ENCODE assay signal across 20 mouse cellular contexts in genomic region chr9:44986976-44987375, GRCm38 (mm10). TPM values are rescaled to one million over a fixed set of nuclear protein-coding genes. Genes with fewer than 3 reads are reported as not detected.
A peak's percentile ranks its signal among the peaks of the same experiment; 100 is the strongest.
DNase-seq lines count a peak whose midpoint lies in the region; ATAC-seq and TF ChIP-seq lines count a peak whose summit lies in the region.
"Had no signal": no experiment of that assay in that cellular context is flagged by ENCODE, and none has a peak within 500 bp of the region (broad histone marks: within the 10 kb centered on the region; RNA-seq: fewer than 3 reads in every experiment).

No protein-coding gene starts in this region.

- H3K9me3 ChIP-seq in MEL (replicated peaks; ENCODE audit: insufficient read depth, low read length) = no peaks in the 10 kb centered on the region
- no peaks in the 10 kb centered on the region for H3K9me3 ChIP-seq in limb, embryonic 15.5 days
- H3K9me3 ChIP-seq: embryonic facial prominence, embryonic 12.5 days; forebrain, embryonic 10.5 days; heart, embryonic 10.5 days; midbrain, embryonic 13.5 days; neural tube, embryonic 12.5 days had no signal

- no peak for TF ChIP-seq RAD21 in MEL (IDR thresholded peaks at IDR 0.05; ENCODE audit: low read depth, low read length)

- H3K4me2 ChIP-seq in limb, embryonic 15.5 days = no peak overlapping the region
- H3K4me2 ChIP-seq: embryonic facial prominence, embryonic 12.5 days; midbrain, embryonic 13.5 days; neural tube, embryonic 12.5 days had no signal

- no peak for TF ChIP-seq POLR2A in testis, adult 2 months (IDR thresholded peaks at IDR 0.05; ENCODE audit: control insufficient read depth, low read depth, low read length)
- no peak for TF ChIP-seq POLR2A in MEL (IDR thresholded peaks at IDR 0.05; ENCODE audit: control insufficient read depth in 1 of 2, insufficient read depth in 1 of 2, low read depth in 1 of 2, low read length in 2 of 2, poor library complexity in 1 of 2)
- no peak for TF ChIP-seq POLR2A in small intestine, adult 2 months (IDR thresholded peaks at IDR 0.05; ENCODE audit: low read depth, low read length)

- H3K27ac ChIP-seq in testis, adult 2 months (ENCODE audit: control insufficient read depth, insufficient read depth, low read depth, low read length) = no peak overlapping the region
- peak overlapping the region; percentile 97 for H3K27ac ChIP-seq in MEL (ENCODE audit: control insufficient read depth, low read depth, low read length)
- H3K27ac ChIP-seq in limb, embryonic 15.5 days = no peak overlapping the region
- peak overlapping the region; percentile 47 for H3K27ac ChIP-seq in small intestine, adult 2 months (ENCODE audit: insufficient read depth, low read depth, low read length)
- H3K27ac ChIP-seq: embryonic facial prominence, embryonic 12.5 days; forebrain, embryonic 10.5 days; midbrain, embryonic 13.5 days; neural tube, embryonic 12.5 days had no signal

- H3K9ac ChIP-seq in MEL (ENCODE audit: control insufficient read depth, low read depth, low read length, poor library complexity, severe bottlenecking) = peak overlapping the region; percentile 52
- H3K9ac ChIP-seq in limb, embryonic 15.5 days = no peak overlapping the region
- H3K9ac ChIP-seq: embryonic facial prominence, embryonic 12.5 days; midbrain, embryonic 13.5 days; neural tube, embryonic 12.5 days had no signal

- H3K27me3 ChIP-seq in testis, adult 2 months (ENCODE audit: control insufficient read depth, insufficient read depth, low read length) = no peaks in the 10 kb centered on the region
- H3K27me3 ChIP-seq in MEL (ENCODE audit: control insufficient read depth in 1 of 2, insufficient read depth in 2 of 2, low read length in 2 of 2) = no peaks in the 10 kb centered on the region
- H3K27me3 ChIP-seq in limb, embryonic 15.5 days = no peaks in the 10 kb centered on the region
- H3K27me3 ChIP-seq in small intestine, adult 2 months (ENCODE audit: control insufficient read depth, insufficient read depth, low read length) = no peaks in the 10 kb centered on the region
- H3K27me3 ChIP-seq: embryonic facial prominence, embryonic 12.5 days; midbrain, embryonic 13.5 days; neural tube, embryonic 12.5 days had no signal

- peak overlapping the region; percentile 80 for H3K4me3 ChIP-seq in testis, adult 2 months (ENCODE audit: control insufficient read depth, low read depth, low read length)
- peak overlapping the region; percentile 19 to 28 for H3K4me3 ChIP-seq in MEL (ENCODE audit: control insufficient read depth in 1 of 2, insufficient read depth in 1 of 2, low read depth in 2 of 2, low read length in 2 of 2)
- H3K4me3 ChIP-seq in limb, embryonic 15.5 days = no peak overlapping the region
- H3K4me3 ChIP-seq in small intestine, adult 2 months (ENCODE audit: low read depth, low read length) = no peak overlapping the region
- H3K4me3 ChIP-seq: embryonic facial prominence, embryonic 12.5 days; forebrain, embryonic 10.5 days; heart, embryonic 10.5 days; midbrain, embryonic 13.5 days; neural tube, embryonic 12.5 days had no signal

- ATAC-seq in limb, embryonic 15.5 days (ENCODE audit: insufficient number of reproducible peaks, low FRiP score, low TSS enrichment, low read depth) = peak; percentile 61; the same call in 1 of the 2 replicates
- ATAC-seq: intestine, embryonic 16.5 days; midbrain, embryonic 13.5 days had no signal

- peaks cover 15% of the 10 kb centered on the region for H3K4me1 ChIP-seq in testis, adult 2 months (ENCODE audit: control insufficient read depth, insufficient read depth, low read length)
- H3K4me1 ChIP-seq in MEL (ENCODE audit: control insufficient read depth in 1 of 2, insufficient read depth in 2 of 2, low read length in 2 of 2) = peaks cover 18 to 38% of the 10 kb centered on the region in 2 experiments
- H3K4me1 ChIP-seq in limb, embryonic 15.5 days = peaks cover 6% of the 10 kb centered on the region; the same call in 1 of the 2 replicates
- H3K4me1 ChIP-seq in small intestine, adult 2 months (ENCODE audit: control insufficient read depth, insufficient read depth, insufficient read length, low read length) = 0 out of 2 replicates have a peak, but pooled peaks cover 2% of the 10 kb centered on the region
- H3K4me1 ChIP-seq: embryonic facial prominence, embryonic 12.5 days; forebrain, embryonic 10.5 days; midbrain, embryonic 13.5 days; neural tube, embryonic 12.5 days had no signal

- no peak for TF ChIP-seq CTCF in testis, adult 2 months (IDR thresholded peaks at IDR 0.05; ENCODE audit: control insufficient read depth, insufficient read depth, insufficient replicate concordance, low read depth, low read length)
- no peak for TF ChIP-seq CTCF in MEL (IDR thresholded peaks at IDR 0.05 in 2 of 3, conservative IDR thresholded peaks at IDR 0.05 in 1 of 3; ENCODE audit: control insufficient read depth in 1 of 3, insufficient read depth in 1 of 3, low read depth in 2 of 3, low read length in 3 of 3, poor library complexity in 1 of 3, severe bottlenecking in 1 of 3)
- TF ChIP-seq CTCF in small intestine, adult 2 months (IDR thresholded peaks at IDR 0.05; ENCODE audit: extremely low read depth, insufficient read length, insufficient replicate concordance, low read depth, low read length) = no peak

- no peak for DNase-seq in testis, postnatal 10 days (ENCODE audit: low spot score)
- DNase-seq in MEL (ENCODE audit: low read depth, low spot score) = no peak
- no peak for DNase-seq in right cerebral cortex, postnatal 36 days (ENCODE audit: low spot score in 2 of 2)
- DNase-seq in cerebellum, postnatal 4 days (ENCODE audit: low spot score in 2 of 2) = no peak
- DNase-seq in urinary bladder, adult 18-20 months (ENCODE audit: low spot score in 2 of 2) = no peak
- DNase-seq: adrenal gland, adult 8-10 months; cerebellum, postnatal 10 days; kidney, postnatal 10 days; left cerebral cortex, postnatal 4 days; right cerebral cortex, postnatal 4 days had no signal

- H3K36me3 ChIP-seq in testis, adult 2 months (ENCODE audit: control insufficient read depth, insufficient read depth, low read length) = no peaks in the 10 kb centered on the region
- peaks cover 0 to 32% of the 10 kb centered on the region in 2 experiments; a peak in 2 of 4 replicates for H3K36me3 ChIP-seq in MEL (ENCODE audit: control insufficient read depth in 1 of 2, insufficient read depth in 2 of 2, low read length in 2 of 2)
- H3K36me3 ChIP-seq in limb, embryonic 15.5 days = no peaks in the 10 kb centered on the region
- H3K36me3 ChIP-seq in small intestine, adult 2 months (ENCODE audit: control insufficient read depth, insufficient read depth, low read length) = no peaks in the 10 kb centered on the region
- H3K36me3 ChIP-seq: embryonic facial prominence, embryonic 12.5 days; forebrain, embryonic 10.5 days; heart, embryonic 10.5 days; midbrain, embryonic 13.5 days; neural tube, embryonic 12.5 days had no signal

- H3K79me2 ChIP-seq in MEL (ENCODE audit: control insufficient read depth, insufficient read depth, low read length, poor library complexity) = no peaks in the 10 kb centered on the region

- 28% methylated on average over 5 of the region's 5 CpGs for WGBS in limb, embryonic 15.5 days
- 65% methylated on average over 5 of the region's 5 CpGs for WGBS in small intestine, adult 2 months

- TF ChIP-seq EP300 in MEL (IDR thresholded peaks at IDR 0.05; ENCODE audit: low read depth in 1 of 2, low read length in 2 of 2) = no peak

TF ChIP-seq in MEL, 35 proteins besides CTCF, POLR2A, EP300 and RAD21:
- TF ChIP-seq POLR2AphosphoS5 (IDR thresholded peaks at IDR 0.05; ENCODE audit: borderline replicate concordance, low read depth, low read length) = no peak
- TF ChIP-seq JUND (IDR thresholded peaks at IDR 0.05; ENCODE audit: low read depth, low read length) = 0 out of 2 replicates have a peak, but pooled peaks have one; percentile 7
- no peak for TF ChIP-seq USF1 (IDR thresholded peaks at IDR 0.05; ENCODE audit: low read depth, low read length)

RNA-seq across cellular contexts. Expression of gene Cd3d, which starts 5.4 kb away (rescaled TPM):
- 49.4 and 55.3 TPM in 2 replicates for polyA plus RNA-seq in testis, adult 2 months (2012; rRNA removed)
- 0.10 TPM in 1 of 2 replicates, not detected in the other for total RNA-seq in MEL (2012; rRNA removed)
- not detected for polyA plus RNA-seq in MEL (2012; ENCODE audit: insufficient read depth in 1 of 2, insufficient read length in 2 of 2, low read depth in 1 of 2, low replicate concordance in 2 of 2, missing spikeins in 1 of 2)
- polyA plus RNA-seq in limb, embryonic 15.5 days (2015; fragmentation: Nextera tagmentation; extraction: Ambion mirVana) = 0.28 TPM in 1 of 2 replicates, not detected in the other
- 3.3 and 3.8 TPM in 2 replicates for polyA plus RNA-seq in small intestine, adult 2 months (2012; rRNA removed)
- total RNA-seq: layer of hippocampus, postnatal 10 days; left cerebral cortex, postnatal 4 days had no signal
- polyA plus RNA-seq: embryonic facial prominence, embryonic 12.5 days; forebrain, embryonic 10.5 days; heart, embryonic 10.5 days; intestine, embryonic 16.5 days; midbrain, embryonic 13.5 days; neural tube, embryonic 12.5 days had no signal

RNA-seq across cellular contexts. Expression of gene Cd3g, which starts 6.7 kb away (rescaled TPM):
- not detected in 2 replicates for polyA plus RNA-seq in testis, adult 2 months (2012; rRNA removed)
- 0.35 and 0.42 TPM in 2 replicates for total RNA-seq in MEL (2012; rRNA removed)
- polyA plus RNA-seq in MEL (2012; ENCODE audit: insufficient read depth in 1 of 2, insufficient read length in 2 of 2, low read depth in 1 of 2, low replicate concordance in 2 of 2, missing spikeins in 1 of 2) = under 1 TPM in 1 of 2 experiments, not detected in 1; 0.47 TPM
- 0.51 and 0.76 TPM in 2 replicates for polyA plus RNA-seq in limb, embryonic 15.5 days (2015; fragmentation: Nextera tagmentation; extraction: Ambion mirVana)
- 2.8 and 4.0 TPM in 2 replicates for polyA plus RNA-seq in small intestine, adult 2 months (2012; rRNA removed)
- total RNA-seq: layer of hippocampus, postnatal 10 days; left cerebral cortex, postnatal 4 days had no signal
- polyA plus RNA-seq: embryonic facial prominence, embryonic 12.5 days; forebrain, embryonic 10.5 days; heart, embryonic 10.5 days; midbrain, embryonic 13.5 days had no signal

RNA-seq across cellular contexts. Expression of gene Ube4a, which starts 21.6 kb away (rescaled TPM):
- polyA plus RNA-seq in testis, adult 2 months (2012; rRNA removed) = 11.5 and 16.6 TPM in 2 replicates
- 23.3 and 24.2 TPM in 2 replicates for total RNA-seq in MEL (2012; rRNA removed)
- polyA plus RNA-seq in MEL (2012; ENCODE audit: insufficient read depth in 1 of 2, insufficient read length in 2 of 2, low read depth in 1 of 2, low replicate concordance in 2 of 2, missing spikeins in 1 of 2) = 10 to 100 TPM; 32.8 to 37.9 TPM
- 23.9 and 24.8 TPM in 2 replicates for polyA plus RNA-seq in limb, embryonic 15.5 days (2015; fragmentation: Nextera tagmentation; extraction: Ambion mirVana)
- polyA plus RNA-seq in small intestine, adult 2 months (2012; rRNA removed) = 4.9 and 7.1 TPM in 2 replicates

RNA-seq across cellular contexts. Expression of gene Cd3e, which starts 22.5 kb away (rescaled TPM):
- 0.07 and 0.43 TPM in 2 replicates for polyA plus RNA-seq in testis, adult 2 months (2012; rRNA removed)
- total RNA-seq in MEL (2012; rRNA removed) = not detected in 2 replicates
- polyA plus RNA-seq in MEL (2012; ENCODE audit: insufficient read depth in 1 of 2, insufficient read length in 2 of 2, low read depth in 1 of 2, low replicate concordance in 2 of 2, missing spikeins in 1 of 2) = not detected
- 0.38 and 0.45 TPM in 2 replicates for polyA plus RNA-seq in limb, embryonic 15.5 days (2015; fragmentation: Nextera tagmentation; extraction: Ambion mirVana)
- polyA plus RNA-seq in small intestine, adult 2 months (2012; rRNA removed) = 12.9 and 13.7 TPM in 2 replicates
- total RNA-seq: layer of hippocampus, postnatal 10 days; left cerebral cortex, postnatal 4 days had no signal
- polyA plus RNA-seq: embryonic facial prominence, embryonic 12.5 days; forebrain, embryonic 10.5 days; heart, embryonic 10.5 days; midbrain, embryonic 13.5 days; neural tube, embryonic 12.5 days had no signal

RNA-seq across cellular contexts. Expression of gene Mpzl2, which starts 52.6 kb away (rescaled TPM):
- 0.65 and 1.7 TPM in 2 replicates for polyA plus RNA-seq in testis, adult 2 months (2012; rRNA removed)
- total RNA-seq in MEL (2012; rRNA removed) = 0.08 and 0.16 TPM in 2 replicates
- under 1 TPM in 1 of 2 experiments, not detected in 1; 0.39 TPM for polyA plus RNA-seq in MEL (2012; ENCODE audit: insufficient read depth in 1 of 2, insufficient read length in 2 of 2, low read depth in 1 of 2, low replicate concordance in 2 of 2, missing spikeins in 1 of 2)
- polyA plus RNA-seq in limb, embryonic 15.5 days (2015; fragmentation: Nextera tagmentation; extraction: Ambion mirVana) = 41.0 and 46.0 TPM in 2 replicates
- 5.3 and 8.2 TPM in 2 replicates for polyA plus RNA-seq in small intestine, adult 2 months (2012; rRNA removed)

Comparison
In these comparisons a context has a peak if more than half of its experiments do, and no peak if none do; other contexts are left out.
1. H3K27ac ChIP-seq: peak in MEL (single experiment) and small intestine, adult 2 months (single experiment); none in testis, adult 2 months (single experiment) and limb, embryonic 15.5 days (single experiment).
2. H3K4me3 ChIP-seq: peak in testis, adult 2 months (single experiment) and MEL (2 of 2); none in limb, embryonic 15.5 days (single experiment) and small intestine, adult 2 months (single experiment).
3. RNA of gene Cd3d, which starts 5.4 kb away (polyA plus RNA-seq): 49.4 to 55.3 TPM in testis, adult 2 months; 3.3 to 3.8 TPM in small intestine, adult 2 months, 0.28 TPM in limb, embryonic 15.5 days and not detected in MEL; every median in the first group is over 10 times any median in the second.